Mouse (Mus musculus) heart, postnatal 4 days (tissue): ENCODE results near the gene Zfp704. TPM values are rescaled to one million over a fixed set of nuclear protein-coding genes. Genes with fewer than 3 reads are reported as not detected.
A peak's percentile ranks its signal among the peaks of the same experiment; 100 is the strongest.
"Not testable (repeated sequence)": the region's sequence is repeated elsewhere in the genome, so short reads cannot be mapped to it uniquely, and the experiment has no call there.

Source experiments
- DNase-seq: peaks from one replicate; pipeline ENCODE4 v3.0.0; 2021
- total RNA-seq, 2 experiments: library from RNA; stranded (reverse); gene quantifications; 2 replicates each; pipeline ENCODE4 v1.2.3; 2021

The Zfp704 gene
- total RNA-seq, 2 experiments from 2014 or later, result 36.9 to 38.6 TPM

- DNase-seq, result no peak
Observed at GRCm38 (mm10) chr3:9594457-9594856, 15.4 kb downstream of the Zfp704 start.

- DNase-seq, result peak; percentile 46
Observed at GRCm38 (mm10) chr3:9593832-9594231, 16.1 kb downstream of the Zfp704 start.

- DNase-seq, result no peak
Observed at GRCm38 (mm10) chr3:9591416-9592110, 18.3 kb downstream of the Zfp704 start.

GRCm38 (mm10) chr3:9588635-9589034, 21.2 kb downstream of the Zfp704 start:
- no peak for DNase-seq

- no peak for DNase-seq
Observed at GRCm38 (mm10) chr3:9587304-9587703, 22.6 kb downstream of the Zfp704 start.

GRCm38 (mm10) chr3:9583516-9583915, 26.4 kb downstream of the Zfp704 start:
- no peak for DNase-seq

- no peak for DNase-seq
Observed at GRCm38 (mm10) chr3:9580952-9581798, 28.7 kb downstream of the Zfp704 start.

- DNase-seq, result no peak
Observed at GRCm38 (mm10) chr3:9580102-9580501, 29.8 kb downstream of the Zfp704 start.

GRCm38 (mm10) chr3:9579028-9579643, 30.7 kb downstream of the Zfp704 start:
- no peak for DNase-seq

GRCm38 (mm10) chr3:9576872-9577271, 33.0 kb downstream of the Zfp704 start:
- DNase-seq, result no peak

GRCm38 (mm10) chr3:9574305-9574704, 35.6 kb downstream of the Zfp704 start:
- no peak for DNase-seq

GRCm38 (mm10) chr3:9573581-9573980, 36.3 kb downstream of the Zfp704 start:
- peak; percentile 64 for DNase-seq

- DNase-seq, result no peak
Observed at GRCm38 (mm10) chr3:9572261-9572660, 37.6 kb downstream of the Zfp704 start.

GRCm38 (mm10) chr3:9570782-9571181, 39.1 kb downstream of the Zfp704 start:
- DNase-seq, result no peak

GRCm38 (mm10) chr3:9569706-9570105, 40.2 kb downstream of the Zfp704 start:
- not testable (repeated sequence) for DNase-seq

GRCm38 (mm10) chr3:9568565-9569228, 41.2 kb downstream of the Zfp704 start:
- no peak for DNase-seq

- no peak for DNase-seq
Observed at GRCm38 (mm10) chr3:9567948-9568347, 41.9 kb downstream of the Zfp704 start.

- DNase-seq, result no peak
Observed at GRCm38 (mm10) chr3:9566831-9567230, 43.1 kb downstream of the Zfp704 start.

- no peak for DNase-seq
Observed at GRCm38 (mm10) chr3:9563562-9563961, 46.3 kb downstream of the Zfp704 start.

- DNase-seq, result no peak
Observed at GRCm38 (mm10) chr3:9562649-9563328, 47.1 kb downstream of the Zfp704 start.

- DNase-seq, result no peak
Observed at GRCm38 (mm10) chr3:9557778-9558560, 51.9 kb downstream of the Zfp704 start.
